Mouse (Mus musculus) Patski (cell line): Measurements from ENCODE around the gene Fam241a. TPM values are rescaled to one million over a fixed set of nuclear protein-coding genes. Genes with fewer than 3 reads are reported as not detected.

Experiments
- ATAC-seq: fragments of 100-300 bp; one replicate; pipeline ENCODE4 v1.8.0; 2021
- CTCF ChIA-PET: fragments of 350-600 bp; sonication (Branson Sonifier 250); formaldehyde crosslinking; loops from one replicate; lab custom pipeline; 2022; ENCODE audit warnings: inconsistent platforms; lab: Charles Lee
- POLR2A ChIA-PET: fragments of 350-600 bp; sonication (Branson Sonifier 250); formaldehyde crosslinking; loops from one replicate; lab custom pipeline; 2022; ENCODE audit warnings: antibody characterized with exemption, inconsistent platforms; lab: Charles Lee
- DNase-seq: peaks from one replicate; pipeline ENCODE4 v3.0.0-alpha.2; 2011; ENCODE audit warnings: low read depth, low spot score
- H3K27me3 ChIP-seq: fragments of 371-371 bp; one replicate; pipeline ENCODE4 v1.5.1; 2021
- CTCF ChIP-seq: fragments of 100-300 bp; IDR thresholded peaks from one replicate; pipeline ENCODE4 v1.5.1; 2021
- in situ Hi-C: fragments of 300-500 bp; cut with MboI; formaldehyde crosslinking; loops from 3 replicates; pipeline ENCODE4 v1.11.1; 2018; ENCODE audit warnings: low pct_unique_long_range_greater_than_20kb, mixed read lengths
- polyA plus RNA-seq: library from polyadenylated mRNA; unstranded; gene quantifications from one replicate; pipeline ENCODE4 v1.2.3, GENCODE M21; 2021

The Fam241a gene
- polyA plus RNA-seq, 1 experiment from 2014 or later, result 15.6 TPM

- ChIA-PET CTCF (no interaction called here), POLR2A (interaction anchor here (0.6 to 0.7 kb wide), 2 partner anchors 9 to 1420 kb away, joined by 3 read pairs; no protein-coding TSS in a partner anchor)
- peaks cover 11% of the 10 kb centered on the region for H3K27me3 ChIP-seq
- in situ Hi-C loops, result no loop called here
- no peak for ATAC-seq
- DNase-seq, result no peak
- no peak for TF ChIP-seq CTCF
These were observed 19.7 kb upstream of the Fam241a start for GRCm38 (mm10) chr3:127915656-127916334.

GRCm38 (mm10) chr3:127913885-127914709 is 18.0 kb upstream of the Fam241a start:
- POLR2A ChIA-PET, result no interaction called here
- no peak for TF ChIP-seq CTCF
- peaks cover 11% of the 10 kb centered on the region for H3K27me3 ChIP-seq
- ATAC-seq (no peak), DNase-seq (no peak)
- CTCF ChIA-PET, result interaction anchor here (0.6 to 0.9 kb wide), 2 partner anchors 8 to 12 kb away, joined by 3 read pairs; no protein-coding TSS in a partner anchor
- in situ Hi-C loops, result no loop called here

- DNase-seq, result no peak
- no peak for ATAC-seq
- TF ChIP-seq CTCF, result no peak
- in situ Hi-C loops, result no loop called here
- peaks cover 11% of the 10 kb centered on the region for H3K27me3 ChIP-seq
- ChIA-PET POLR2A (no interaction called here), CTCF (interaction anchor here (1.5 to 2.3 kb wide), 2 partner anchors 10 to 14 kb away, joined by 5 to 8 read pairs; no protein-coding TSS in a partner anchor)
These were observed 13.8 kb upstream of the Fam241a start for GRCm38 (mm10) chr3:127909941-127910340.

GRCm38 (mm10) chr3:127894981-127895779 is 944 bp downstream of the Fam241a start:
- POLR2A ChIA-PET, result interaction anchor here (0.6 to 1.0 kb wide), 4 partner anchors 9 to 1612 kb away, joined by 4 to 6 read pairs (median 4); no protein-coding TSS in a partner anchor
- DNase-seq, result no peak
- TF ChIP-seq CTCF, result no peak
- no peaks in the 10 kb centered on the region for H3K27me3 ChIP-seq
- CTCF ChIA-PET, result interaction anchor here (0.6 to 2.3 kb wide), 3 partner anchors 14 to 47 kb away, joined by 3 to 8 read pairs (median 3); no protein-coding TSS in a partner anchor
- in situ Hi-C loops, result no loop called here
- no peak for ATAC-seq

GRCm38 (mm10) chr3:127893902-127894301 is 2.2 kb downstream of the Fam241a start:
- no peak for TF ChIP-seq CTCF
- H3K27me3 ChIP-seq, result no peaks in the 10 kb centered on the region
- POLR2A ChIA-PET, result no interaction called here
- DNase-seq, result no peak
- in situ Hi-C loops, result no loop called here
- CTCF ChIA-PET, result interaction anchor here (2.3 kb wide), 1 partner anchor 45 kb away, joined by 8 read pairs; no protein-coding TSS in a partner anchor
- ATAC-seq, result no peak

GRCm38 (mm10) chr3:127891906-127892305 is 4.2 kb downstream of the Fam241a start:
- in situ Hi-C loops, result no loop called here
- ChIA-PET CTCF (interaction anchor here (0.8 to 1.8 kb wide), 8 partner anchors 8 to 94 kb away, joined by 3 to 7 read pairs (median 4); no protein-coding TSS in a partner anchor), POLR2A (interaction anchor here (1.3 kb wide), 1 partner anchor 13 kb away, joined by 4 read pairs; no protein-coding TSS in a partner anchor)
- no peak for ATAC-seq
- no peak for DNase-seq
- no peak for TF ChIP-seq CTCF
- H3K27me3 ChIP-seq, result no peaks in the 10 kb centered on the region

GRCm38 (mm10) chr3:127890008-127890407 is 6.1 kb downstream of the Fam241a start:
- CTCF ChIA-PET, result no interaction called here
- no peak for TF ChIP-seq CTCF
- no peak for ATAC-seq
- POLR2A ChIA-PET, result no interaction called here
- no peak for DNase-seq
- H3K27me3 ChIP-seq, result no peaks in the 10 kb centered on the region
- in situ Hi-C loops, result no loop called here

- ChIA-PET POLR2A (no interaction called here), CTCF (no interaction called here)
- no peak for TF ChIP-seq CTCF
- no peaks in the 10 kb centered on the region for H3K27me3 ChIP-seq
- DNase-seq, result no peak
- ATAC-seq, result no peak
- in situ Hi-C loops, result no loop called here
These were observed 6.6 kb downstream of the Fam241a start for GRCm38 (mm10) chr3:127889570-127889969.

- POLR2A ChIA-PET, result interaction anchor here (0.6 kb wide), 1 partner anchor 13 kb away, joined by 6 read pairs; no protein-coding TSS in a partner anchor
- CTCF ChIA-PET, result interaction anchor here (1.1 to 1.7 kb wide), 4 partner anchors 9 to 25 kb away, joined by 3 to 7 read pairs (median 3); no protein-coding TSS in a partner anchor
- no peaks in the 10 kb centered on the region for H3K27me3 ChIP-seq
- ATAC-seq, result no peak
- in situ Hi-C loops, result no loop called here
- no peak for DNase-seq
- TF ChIP-seq CTCF, result no peak
These were observed 14.4 kb downstream of the Fam241a start for GRCm38 (mm10) chr3:127881684-127882083.

- DNase-seq (no peak), ATAC-seq (no peak)
- POLR2A ChIA-PET, result no interaction called here
- CTCF ChIA-PET, result interaction anchor here (1.3 to 2.0 kb wide), 2 partner anchors 15 to 17 kb away, joined by 4 read pairs; no protein-coding TSS in a partner anchor
- H3K27me3 ChIP-seq, result no peaks in the 10 kb centered on the region
- in situ Hi-C loops, result no loop called here
- TF ChIP-seq CTCF, result no peak
These were observed 16.2 kb downstream of the Fam241a start for GRCm38 (mm10) chr3:127879968-127880367.
